Mouse (Mus musculus): ENCODE measurements around the gene Cd207.

GRCm38 (mm10) chr6:83711067-83711675, 33.5 kb upstream of the Cd207 start, which contains the start of gene Vax2:
- TF ChIP-seq CTCF (IDR thresholded peaks at IDR 0.05; ENCODE audit: low read depth, low read length) (no peak), POLR2A (IDR thresholded peaks at IDR 0.05; ENCODE audit: borderline replicate concordance, low read depth, low read length) (no peak)
